Mouse (Mus musculus): Measurements from ENCODE around the gene Krtap1-4.

DNA sequence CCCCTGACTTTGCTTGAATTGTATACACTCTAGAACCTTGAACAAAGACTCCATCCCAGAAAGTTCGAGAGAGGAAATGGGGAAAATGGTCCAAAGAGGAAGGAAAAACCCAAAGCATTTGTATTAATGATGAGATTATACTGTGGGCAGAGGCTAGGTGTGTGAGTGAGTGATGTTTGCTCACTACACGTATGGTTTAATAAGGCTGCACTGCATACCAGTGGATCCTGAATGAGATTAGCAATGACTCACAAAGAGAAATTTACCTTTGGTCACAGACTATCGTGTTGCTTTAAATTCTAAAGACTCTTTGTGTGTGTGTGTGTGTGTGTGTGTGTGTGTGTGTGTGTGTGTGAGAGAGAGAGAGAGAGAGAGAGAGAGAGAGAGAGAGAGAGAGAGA lies 47.4 kb upstream of the Krtap1-4 start:
- no peak for TF ChIP-seq CTCF (IDR thresholded peaks at IDR 0.05)
- no peak for TF ChIP-seq EP300 (IDR thresholded peaks at IDR 0.05)

All from lung, postnatal 0 days (tissue).